Mouse (Mus musculus) B cell, adult 2 months (primary cell): ENCODE results near the gene Cfap58.
A peak's percentile ranks its signal among the peaks of the same experiment; 100 is the strongest.

Source experiments
- DNase-seq, 2 experiments: peaks; one replicate each; pipeline ENCODE4 v3.0.0; 2022

The Cfap58 gene

DNA sequence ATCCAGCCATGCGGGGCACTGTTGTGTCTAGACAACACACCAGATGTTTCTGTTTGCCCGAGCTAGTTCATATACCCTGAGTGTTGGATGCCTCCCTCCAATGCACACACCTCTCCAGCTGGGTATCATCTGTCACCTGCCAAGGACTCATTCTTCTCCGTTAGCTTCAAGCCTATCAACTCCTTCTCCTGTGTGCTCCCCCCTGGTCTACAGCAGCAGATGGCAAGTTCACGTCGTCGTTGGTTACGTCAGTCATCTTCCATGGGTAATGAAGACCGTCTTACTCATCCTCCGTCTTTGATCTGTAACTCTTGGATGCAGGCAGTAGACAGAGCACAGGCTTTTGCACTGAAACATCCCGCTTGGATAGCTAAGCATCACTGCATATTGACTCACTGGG, 42.8 kb downstream of the Cfap58 start:
- DNase-seq, result no peak

DNA sequence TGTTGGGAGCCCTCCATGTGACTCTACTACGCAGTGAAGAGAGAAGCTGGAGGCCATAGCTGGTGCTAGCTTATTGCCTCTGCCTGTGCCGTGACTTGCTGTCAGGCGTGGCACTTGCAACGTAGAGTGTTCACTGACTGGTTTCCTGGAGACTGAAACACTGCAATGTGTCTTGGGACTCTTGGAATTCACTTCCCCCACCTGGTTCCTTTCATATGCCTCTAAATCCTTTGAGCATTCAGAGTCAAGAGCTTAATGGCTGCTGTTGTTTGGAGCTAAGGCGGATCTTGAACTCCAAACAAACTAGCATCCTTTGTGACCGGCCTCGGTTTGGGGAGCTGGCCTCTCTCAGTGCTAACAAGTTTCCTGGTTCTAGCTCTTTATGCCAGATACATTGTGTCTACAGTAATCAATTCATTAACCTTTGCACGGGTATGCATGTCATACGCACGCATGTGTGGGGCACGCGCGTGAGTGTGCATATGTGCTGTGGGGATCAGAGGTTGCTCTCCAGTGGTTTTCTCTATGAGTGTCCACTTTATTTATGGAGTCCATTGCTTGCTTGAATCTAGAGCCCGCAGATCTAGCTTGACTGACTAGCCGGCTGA, 48.2 kb downstream of the Cfap58 start:
- no peak for DNase-seq

DNA sequence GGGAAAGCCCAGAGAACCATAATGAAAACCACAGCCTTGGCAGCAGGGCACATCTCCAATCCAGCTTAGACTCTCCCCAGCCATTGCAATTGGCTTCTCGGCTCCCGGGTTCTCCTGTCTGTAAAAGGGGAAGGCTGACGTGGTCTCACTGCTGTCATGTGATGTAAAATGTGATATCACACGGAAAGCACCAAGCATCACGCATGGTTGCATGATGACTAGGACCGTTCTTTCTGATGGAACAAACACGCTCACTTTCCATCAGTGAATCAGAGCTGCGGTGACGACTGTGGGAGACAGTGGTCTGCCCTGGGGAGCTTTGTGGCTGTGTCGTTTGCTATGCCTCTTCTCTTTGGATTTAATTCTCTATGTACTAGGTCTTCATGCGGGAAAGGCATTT, 50.5 kb downstream of the Cfap58 start:
- DNase-seq, result no peak

DNA sequence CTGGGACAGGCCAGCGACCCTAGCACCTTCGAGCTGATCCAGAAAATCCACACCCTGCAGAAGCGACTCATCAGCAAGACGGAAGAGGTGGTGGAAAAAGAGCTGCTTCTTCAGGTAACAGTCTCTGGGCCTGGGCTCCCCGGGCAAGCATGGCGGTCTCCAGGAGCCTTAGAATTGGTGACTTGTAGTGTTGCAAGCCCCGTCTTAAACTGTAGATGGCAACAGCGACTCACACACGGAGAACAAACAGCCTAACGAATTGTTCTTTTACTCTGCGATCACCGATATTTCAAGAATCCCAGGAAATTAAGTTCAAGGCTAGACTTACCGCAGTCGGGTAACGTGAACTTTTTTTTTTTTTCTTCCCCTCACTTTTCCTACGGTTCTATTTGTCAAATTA, 51.0 kb downstream of the Cfap58 start:
- no peak for DNase-seq

DNA sequence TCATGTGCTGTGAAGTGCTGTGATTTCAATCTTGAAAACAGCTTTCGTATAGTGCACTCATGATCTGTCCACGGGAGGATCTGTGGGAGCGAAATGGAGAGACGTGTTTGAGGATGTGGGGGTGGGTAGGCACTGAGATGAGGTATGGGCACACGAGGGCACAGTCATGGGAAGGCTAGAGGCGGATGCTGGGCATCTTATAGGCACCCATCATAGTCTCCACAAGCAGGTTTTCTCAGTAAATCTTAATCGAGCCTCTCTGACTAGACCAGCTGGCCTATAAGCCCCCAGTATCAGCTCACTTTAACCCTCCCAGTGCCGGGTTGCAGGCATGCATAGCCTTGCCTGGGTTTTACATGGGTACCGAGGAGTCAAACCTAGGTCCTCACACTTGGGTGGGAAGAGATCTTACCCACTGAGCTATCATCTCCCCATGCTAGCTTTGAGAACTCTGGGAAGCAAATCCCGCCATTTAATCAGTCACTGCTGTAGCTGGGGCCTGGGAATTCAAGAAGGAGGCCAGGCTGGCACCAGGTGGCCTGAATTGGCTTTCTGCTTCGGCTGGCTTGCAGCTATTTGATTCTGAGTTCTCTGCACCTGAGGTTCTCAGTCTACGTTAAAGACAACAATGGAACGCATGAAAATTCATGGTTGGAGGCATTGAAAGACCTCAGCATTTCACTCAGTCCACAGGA, 51.6 kb downstream of the Cfap58 start:
- no peak for DNase-seq

DNA sequence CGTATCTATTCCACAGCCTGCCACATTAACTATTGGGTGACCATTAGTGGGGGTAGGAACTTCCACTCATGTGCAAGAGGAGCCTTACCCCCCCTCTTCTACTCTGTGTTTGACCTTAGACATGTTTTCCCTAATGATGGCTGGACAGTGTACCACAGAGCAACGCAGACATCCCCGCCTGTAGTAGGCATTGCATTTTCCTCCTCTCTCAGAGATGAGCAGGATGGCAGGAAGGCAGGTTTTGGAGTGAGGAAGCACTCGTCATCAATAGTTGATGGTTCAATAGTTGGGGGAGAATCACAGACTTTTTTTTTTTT, 52.1 kb downstream of the Cfap58 start:
- no peak for DNase-seq

DNA sequence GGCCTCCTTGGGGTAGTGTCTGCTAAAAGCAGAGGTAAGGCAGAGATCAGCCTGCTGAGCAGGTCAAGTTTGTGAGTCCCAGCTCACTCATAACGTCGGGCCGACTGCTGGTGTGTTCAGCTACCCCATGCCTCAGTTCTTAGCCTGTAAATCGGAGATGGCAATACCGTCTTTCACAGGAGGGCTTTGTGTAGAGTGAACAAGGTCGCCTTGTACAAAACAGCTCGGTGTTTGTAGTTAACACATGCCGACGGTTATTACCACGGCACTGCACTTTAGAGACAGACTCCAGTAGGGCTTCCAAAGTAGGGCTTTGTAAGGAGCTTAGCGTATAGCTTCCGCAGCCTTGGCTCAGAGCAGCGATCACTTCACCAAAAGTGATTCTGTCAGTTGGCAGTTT, 63.8 kb downstream of the Cfap58 start:
- DNase-seq, result no peak

DNA sequence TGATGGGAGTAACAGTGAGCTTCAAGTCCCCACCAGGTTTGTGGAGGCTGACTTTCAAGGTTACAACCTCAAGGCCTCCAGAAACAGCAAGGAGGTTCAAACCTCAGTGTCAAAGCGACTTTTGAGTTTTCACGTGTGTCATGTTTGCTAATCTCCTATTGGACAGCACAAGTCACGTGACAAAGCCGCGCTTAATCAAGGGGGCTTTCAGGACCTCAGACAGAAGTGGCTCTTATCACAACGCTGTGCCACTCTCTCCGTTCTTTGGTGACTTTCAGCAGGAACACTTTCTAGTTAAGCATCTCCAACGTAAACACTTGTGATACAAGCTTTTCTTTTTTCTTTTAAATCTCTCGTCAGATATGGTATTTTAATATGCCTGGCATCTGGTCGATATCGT, 64.3 kb downstream of the Cfap58 start:
- no peak for DNase-seq

DNA sequence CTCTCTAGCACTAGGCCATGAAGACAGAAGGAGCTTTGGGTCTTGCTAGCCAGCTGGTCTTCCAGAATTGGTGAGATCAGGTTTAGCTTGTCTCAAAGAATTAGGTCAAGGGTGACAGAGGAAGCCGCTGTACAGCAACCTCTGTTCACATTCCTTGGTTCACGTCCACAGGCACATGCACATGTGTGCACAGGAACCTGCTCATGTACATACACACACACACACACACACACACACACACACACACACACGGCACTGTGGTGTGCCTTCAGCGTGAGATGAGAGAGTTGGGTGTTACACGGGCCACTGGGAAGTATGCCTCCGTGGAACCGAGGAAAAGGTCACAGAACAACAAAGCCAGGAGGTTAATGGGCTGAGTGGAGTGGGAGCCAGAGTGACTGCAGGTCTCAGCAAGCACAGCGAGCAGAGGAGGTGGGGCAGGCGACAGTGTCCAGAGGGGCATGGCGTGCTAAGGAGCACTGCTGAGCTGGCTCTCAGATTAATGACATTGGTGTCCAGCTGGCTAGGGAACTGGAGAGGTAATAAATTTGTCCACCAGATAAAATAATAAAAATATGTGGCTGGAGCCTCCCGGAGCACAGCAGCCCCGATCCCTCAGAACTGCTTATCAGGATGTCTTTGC, 71.4 kb downstream of the Cfap58 start:
- no peak for DNase-seq

DNA sequence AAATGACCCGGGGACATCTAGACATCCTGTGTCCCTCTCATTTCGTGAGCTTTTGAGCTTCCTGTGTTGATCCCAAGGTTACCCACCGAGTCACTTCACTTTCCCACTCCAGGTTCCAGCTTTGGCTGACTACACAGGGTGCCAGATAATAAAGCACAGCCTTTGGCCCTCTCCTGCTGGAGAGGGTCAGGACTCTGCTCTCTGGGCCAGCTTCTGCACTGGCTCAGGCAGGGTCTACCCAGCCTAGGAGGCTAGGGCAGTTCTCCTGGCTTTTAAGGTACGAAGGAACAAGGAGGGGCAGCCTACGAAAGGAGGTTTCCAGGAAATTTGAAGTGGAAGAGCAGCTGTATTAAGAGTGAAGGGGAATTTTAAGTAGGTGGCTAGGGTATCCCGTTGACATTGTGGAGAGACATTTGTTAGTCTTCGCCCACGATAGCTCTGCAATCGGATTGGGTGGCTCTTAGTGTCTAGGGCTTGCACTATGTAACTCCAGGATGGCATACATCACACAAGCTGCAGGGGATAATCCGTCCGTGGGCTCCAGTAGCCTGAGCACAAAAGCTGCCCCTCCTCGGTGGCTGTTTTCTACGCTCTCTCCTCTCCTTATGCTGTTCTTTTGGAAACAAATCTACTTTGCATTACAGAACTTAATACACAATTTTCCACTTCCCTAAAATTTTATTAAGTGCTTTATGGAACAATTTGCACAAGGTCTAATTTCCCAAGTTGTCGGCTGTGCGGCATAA, 72.3 kb downstream of the Cfap58 start:
- DNase-seq, result no peak

DNA sequence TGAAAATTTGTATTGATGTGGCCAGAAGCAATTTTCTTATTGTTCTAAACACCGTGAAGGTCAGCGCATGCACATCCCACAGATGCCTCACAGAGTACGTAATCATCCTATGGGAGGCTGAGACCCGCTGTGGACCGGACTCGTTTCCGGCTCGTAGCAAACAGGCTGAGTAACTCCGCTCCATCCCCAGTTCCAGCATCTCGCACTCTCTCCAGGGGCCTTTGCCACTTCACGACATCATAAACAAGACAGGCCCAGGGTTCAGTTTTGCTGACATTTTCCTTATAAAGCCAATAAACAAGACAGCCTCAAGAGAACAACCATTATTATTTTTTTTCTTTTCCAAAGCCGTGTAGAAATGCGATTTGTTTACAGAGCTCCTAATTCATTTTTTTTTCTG, 82.6 kb downstream of the Cfap58 start:
- no peak for DNase-seq

DNA sequence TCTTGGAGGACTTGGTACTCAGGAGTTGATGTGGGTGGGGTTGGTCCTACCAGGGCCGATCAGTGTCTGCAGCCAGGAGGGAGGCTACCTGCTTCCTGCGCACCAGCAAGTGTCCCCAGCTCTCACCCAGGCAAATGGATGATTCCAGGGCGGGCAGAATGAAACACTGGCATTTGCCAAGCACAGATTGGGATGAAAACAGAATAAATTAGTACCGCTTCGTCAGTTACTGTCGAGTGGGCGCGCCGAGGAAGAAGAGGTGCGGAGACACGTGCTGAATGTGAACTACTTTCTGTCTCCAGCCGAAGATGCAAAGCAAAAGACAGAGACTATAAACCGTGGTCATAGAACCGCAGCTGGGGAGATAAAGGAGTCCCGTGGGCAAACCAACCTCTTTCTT, 84.0 kb downstream of the Cfap58 start:
- no peak for DNase-seq

DNA sequence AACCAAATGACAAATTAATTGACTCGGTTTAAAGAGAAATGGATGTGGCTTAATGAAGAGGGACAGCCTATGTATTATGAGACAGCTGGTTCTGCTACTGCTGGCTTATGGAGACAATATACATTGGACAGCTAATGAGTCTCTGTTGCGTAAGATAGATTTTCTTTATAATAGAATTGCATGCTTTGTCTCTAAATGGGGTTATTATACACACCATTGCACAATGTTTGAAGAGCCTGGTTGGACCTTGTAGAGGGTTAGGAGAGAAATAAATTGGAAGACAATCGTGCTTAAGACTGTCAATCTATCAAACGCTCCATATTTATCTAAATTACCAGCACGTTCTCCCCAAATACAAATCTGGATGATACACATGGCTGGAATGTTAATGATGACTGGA, 85.3 kb downstream of the Cfap58 start:
- DNase-seq, result no peak

DNA sequence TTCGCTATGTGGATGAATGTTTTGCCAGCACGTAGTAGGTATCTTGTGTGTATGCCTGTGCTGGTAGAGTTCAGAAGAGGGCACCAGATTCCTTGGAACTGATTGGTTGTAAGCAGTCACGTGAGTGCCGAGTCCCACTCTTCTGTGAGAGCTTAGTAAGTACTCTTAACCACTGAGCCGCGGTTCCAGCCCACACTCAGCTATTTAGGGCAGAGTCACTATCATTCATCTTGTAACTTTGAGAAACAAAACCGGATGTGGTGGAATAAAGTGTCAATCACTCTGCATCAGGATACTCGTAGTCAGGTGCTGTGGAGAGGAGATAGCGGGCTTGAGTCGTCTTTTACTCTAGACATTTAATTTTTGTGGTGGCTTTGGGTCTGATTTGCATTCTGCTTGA, 86.3 kb downstream of the Cfap58 start:
- DNase-seq, result peak in 1 of 2 experiments; percentile 0

DNA sequence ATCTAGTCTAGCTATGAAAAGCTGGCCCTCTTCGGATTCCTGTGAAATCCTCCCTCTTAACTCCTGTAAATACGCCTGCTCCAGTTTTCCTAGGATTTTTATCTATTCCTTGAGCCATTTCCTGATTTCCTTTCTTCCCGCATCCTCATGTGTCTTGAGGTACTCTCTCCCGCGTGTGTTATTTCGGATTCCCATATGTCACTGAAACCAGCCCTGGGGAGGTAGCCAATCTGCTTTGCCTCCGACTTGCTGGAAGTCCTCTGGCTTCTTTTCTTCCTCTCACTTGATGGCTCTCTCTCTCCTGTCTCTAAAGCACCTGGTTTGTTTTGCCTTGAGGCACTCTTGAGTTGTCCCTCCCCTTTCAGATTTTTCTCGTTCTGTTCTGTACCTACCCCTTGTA, 87.9 kb downstream of the Cfap58 start:
- DNase-seq, result no peak

DNA sequence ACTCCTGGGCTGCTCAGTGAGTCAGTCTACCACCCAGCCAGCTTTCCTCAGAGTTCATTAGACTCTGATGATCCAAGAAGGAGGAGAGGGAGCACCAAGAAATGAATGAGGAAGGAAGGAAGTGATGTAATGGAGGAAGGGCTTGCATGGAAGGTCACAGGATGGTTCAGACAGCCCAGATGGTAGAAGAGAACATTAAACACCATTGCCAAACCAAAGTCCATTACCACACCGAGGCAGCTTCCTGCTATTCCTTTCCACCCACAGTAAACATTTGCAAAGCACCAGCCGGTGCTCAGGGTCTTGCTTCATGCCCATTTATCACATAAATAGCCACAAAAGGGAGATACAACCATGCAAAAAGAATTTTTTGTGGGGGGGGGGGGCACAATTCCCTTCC, 89.4 kb downstream of the Cfap58 start:
- DNase-seq, result no peak

DNA sequence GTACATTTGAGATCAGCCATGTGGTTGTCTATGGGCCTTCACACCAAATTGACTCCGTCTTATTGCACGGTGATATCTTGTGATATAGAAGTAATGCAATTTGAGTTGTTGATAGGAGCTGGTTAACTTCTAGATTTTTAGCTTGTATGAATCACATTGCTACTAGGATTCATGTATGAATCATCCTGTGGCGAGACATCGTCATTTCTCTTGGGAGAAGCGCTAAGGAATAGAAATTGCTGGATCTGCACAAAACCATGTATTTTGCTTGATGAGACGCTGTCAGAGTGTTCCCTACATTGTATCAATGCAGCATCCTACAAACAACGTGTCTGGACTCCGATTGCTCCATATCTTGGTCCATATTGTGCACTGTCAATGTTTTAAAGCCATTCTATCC, 102.1 kb downstream of the Cfap58 start:
- no peak for DNase-seq

DNA sequence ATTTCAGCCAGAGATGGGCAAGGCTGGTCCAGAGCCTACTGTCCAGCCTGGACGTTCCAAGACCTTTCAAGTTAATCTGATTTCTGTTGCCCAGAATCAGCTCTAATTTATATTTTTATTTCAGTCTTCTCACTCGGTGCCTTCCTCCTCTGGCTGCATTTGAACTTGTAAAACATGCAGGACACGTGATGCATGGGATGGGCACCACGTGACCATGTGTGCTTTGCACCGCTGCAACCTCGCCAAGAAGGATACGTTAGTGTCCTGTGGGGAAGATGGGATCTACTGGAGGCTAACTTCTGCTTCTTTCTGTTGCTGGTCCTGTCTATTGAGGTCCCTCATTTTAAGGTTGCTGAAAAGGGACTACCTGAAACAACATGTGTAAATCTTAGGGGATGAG, 109.8 kb downstream of the Cfap58 start:
- DNase-seq, result no peak

DNA sequence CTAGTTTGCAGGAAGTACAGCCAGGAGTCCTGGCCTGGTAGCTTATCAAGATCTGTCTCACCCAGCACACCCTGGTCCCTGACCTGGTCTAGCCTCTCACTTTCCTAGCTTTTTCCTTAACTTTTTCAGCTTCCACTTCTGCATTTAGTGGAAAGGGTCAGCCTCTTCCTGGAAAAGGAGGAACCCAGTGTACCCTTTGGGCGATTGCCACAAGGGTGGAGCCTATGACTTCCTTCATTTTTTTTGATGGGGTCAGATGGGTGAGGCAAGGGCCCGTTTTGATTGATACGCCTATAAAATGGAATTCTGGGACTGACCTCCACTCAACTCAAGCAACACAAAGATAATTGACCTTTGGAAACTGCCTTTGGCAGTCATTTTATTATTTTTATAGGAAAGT, 111.9 kb downstream of the Cfap58 start:
- DNase-seq, result no peak

DNA sequence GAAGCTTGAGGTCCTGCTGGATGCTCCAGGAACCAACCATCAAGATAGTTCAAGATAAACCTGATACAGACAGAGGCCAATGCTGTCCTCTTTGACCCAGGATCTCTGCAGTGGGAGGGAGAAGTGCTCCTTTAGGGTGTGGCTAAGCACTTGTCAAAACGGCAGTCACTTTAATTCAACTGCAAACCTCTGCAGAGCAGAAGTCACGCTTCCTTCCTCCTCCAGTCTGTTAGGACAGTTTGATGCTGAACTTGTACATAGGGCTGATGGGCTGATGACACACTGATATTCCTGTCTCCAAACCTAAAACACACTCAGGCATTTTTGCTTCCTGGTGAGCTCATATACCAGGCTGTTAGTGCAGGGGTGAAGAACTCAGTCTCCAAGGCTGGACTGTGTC, 125.8 kb downstream of the Cfap58 start:
- DNase-seq, result no peak

DNA sequence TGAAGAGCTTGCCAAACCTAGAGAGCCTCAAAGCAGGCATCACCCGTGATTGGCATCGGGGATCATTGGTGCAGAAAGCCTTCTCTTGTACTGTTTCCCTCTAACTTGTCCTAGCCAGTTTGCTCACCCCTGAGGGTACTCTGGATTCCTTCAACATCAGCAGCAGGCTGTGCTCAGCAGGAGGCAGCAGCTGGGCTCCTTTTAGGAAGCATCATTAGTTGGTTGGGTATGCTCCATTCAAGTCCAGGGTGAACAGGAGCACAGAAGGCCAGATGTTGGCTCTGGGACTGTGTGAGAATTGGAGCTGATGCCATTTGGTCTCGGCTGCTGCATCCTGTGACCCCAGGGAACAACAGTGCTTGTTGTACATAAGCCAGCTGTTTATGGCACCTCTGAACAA, 142.2 kb downstream of the Cfap58 start:
- DNase-seq, result no peak

DNA sequence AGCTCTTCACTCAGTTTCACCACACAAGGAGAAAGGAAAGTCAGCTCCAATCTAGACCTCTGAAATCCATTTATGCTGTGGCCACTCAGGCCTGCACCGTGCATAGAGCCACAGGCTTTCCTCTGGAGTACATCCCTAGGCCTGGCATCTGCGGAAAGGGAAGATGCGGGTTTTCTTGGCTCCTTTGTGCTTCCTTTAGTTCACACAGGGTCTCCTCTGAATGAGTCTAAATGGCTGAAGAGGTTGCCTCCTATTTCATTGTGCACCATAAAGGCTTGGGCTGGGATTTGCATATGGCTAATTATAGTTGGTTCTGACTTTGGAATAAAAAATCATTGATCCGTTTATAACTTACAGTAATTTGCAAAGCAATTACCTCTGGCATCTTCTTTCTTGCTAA, 144.0 kb downstream of the Cfap58 start:
- no peak for DNase-seq
